Mouse (Mus musculus) hindbrain, postnatal 0 days (tissue): ENCODE results near the gene Ttc8. TPM values are rescaled to one million over a fixed set of nuclear protein-coding genes. Genes with fewer than 3 reads are reported as not detected.
A peak's percentile ranks its signal among the peaks of the same experiment; 100 is the strongest.

Experiments
- ATAC-seq: fragments of 200-750 bp; cut with Nextera tagmentation; 2 replicates; pipeline ENCODE4 v1.8.0; 2017; ENCODE audit warnings: mild to moderate bottlenecking, moderate TSS enrichment, moderate library complexity
- DNase-seq: peaks from one replicate; pipeline ENCODE4 v3.0.0-alpha.2; 2015; ENCODE audit warnings: low spot score
- H3K27ac ChIP-seq: fragments of 300-500 bp; sonication (generic); 2 replicates; pipeline ENCODE4 v1.5.1; 2014; ENCODE audit warnings: mild to moderate bottlenecking
- H3K27me3 ChIP-seq: fragments of 300-500 bp; sonication (generic); 2 replicates; pipeline ENCODE4 v1.6.1; 2014; ENCODE audit warnings: low read length, mixed read lengths; ENCODE audit not compliant: insufficient read depth
- H3K36me3 ChIP-seq: fragments of 300-500 bp; sonication (generic); 2 replicates; pipeline ENCODE4 v1.6.1; 2014; ENCODE audit warnings: low read length, mixed read lengths; ENCODE audit not compliant: insufficient read depth
- H3K4me1 ChIP-seq: fragments of 300-500 bp; sonication (generic); 2 replicates; pipeline ENCODE4 v1.6.1; 2014; ENCODE audit warnings: antibody characterized with exemption, low read length, mixed read lengths; ENCODE audit not compliant: insufficient read depth
- H3K4me2 ChIP-seq: fragments of 300-500 bp; sonication (generic); 2 replicates; pipeline ENCODE4 v1.6.1; 2014; ENCODE audit warnings: low read depth, mild to moderate bottlenecking, low read length, moderate library complexity, mixed read lengths
- H3K4me3 ChIP-seq: fragments of 300-500 bp; sonication (generic); 2 replicates; pipeline ENCODE4 v1.5.1; 2014; ENCODE audit warnings: low read length
- H3K9ac ChIP-seq: fragments of 300-500 bp; sonication (generic); replicated peaks from 2 replicates; pipeline ENCODE4 v1.6.1; 2014; ENCODE audit warnings: mild to moderate bottlenecking, low read length, moderate library complexity, mixed read lengths
- H3K9me3 ChIP-seq: fragments of 300-500 bp; sonication (generic); 2 replicates; pipeline ENCODE4 v1.6.1; 2016; ENCODE audit warnings: low read length, mixed read lengths
- CTCF ChIP-seq: IDR thresholded peaks from 2 replicates; pipeline ENCODE4 v1.5.1; 2016; ENCODE audit warnings: antibody characterized with exemption, control low read depth, low read depth
- WGBS: fragments of 180-500 bp; shearing (Covaris S2); extraction: QIAGEN DNeasy Blood & Tissue Kit; methylation state at CpG from one replicate; pipeline ENCODE4 v1.1.7; 2014; 5-methylcytosine and 5-hydroxymethylcytosine counted together
- polyA plus RNA-seq: library from polyadenylated mRNA; unstranded; fragments of >200 nt; fragmentation: Nextera tagmentation; extraction: Ambion mirVana; gene quantifications from 2 replicates; pipeline ENCODE4 v1.2.1, GENCODE M21; 2015
- total RNA-seq: library from RNA; depleted of rRNA; stranded (reverse); fragments of >200 nt; gene quantifications from 2 replicates; pipeline ENCODE4 v1.2.3, GENCODE M21; 2014

Ttc8 gene
- total and polyA plus RNA-seq, 2 experiments from 2014 or later: 22.0 to 25.6 TPM

- H3K4me2 ChIP-seq: no peak overlapping the region
- 89% methylated on average over 10 of the region's 10 CpGs for WGBS
These were observed 78.5 kb downstream of the Ttc8 start for GRCm38 (mm10) chr12:98998662-98999428.

GRCm38 (mm10) chr12:99000310-99000709, 79.9 kb downstream of the Ttc8 start:
- 78% methylated on average over 2 of the region's 2 CpGs for WGBS
- Histone ChIP-seq H3K27ac (no peak overlapping the region), H3K4me2 (no peak overlapping the region), H3K36me3 (no peaks in the 10 kb centered on the region), H3K4me1 (no peaks in the 10 kb centered on the region), H3K4me3 (no peak overlapping the region), H3K9me3 (no peaks in the 10 kb centered on the region), H3K9ac (no peak overlapping the region), H3K27me3 (no peaks in the 10 kb centered on the region)
- no peak for ATAC-seq
- no peak for DNase-seq
- TF ChIP-seq CTCF: no peak

More at GRCm38 (mm10) chr12:98998662-98999428, 78.5 kb downstream of the Ttc8 start:
- no peaks in the 10 kb centered on the region for H3K36me3 ChIP-seq
- DNase-seq (no peak), ATAC-seq (no peak)
- H3K4me3 ChIP-seq: no peak overlapping the region
- no peaks in the 10 kb centered on the region for H3K4me1 ChIP-seq
- H3K9me3 ChIP-seq: no peaks in the 10 kb centered on the region
- H3K27ac ChIP-seq: no peak overlapping the region
- H3K9ac ChIP-seq: no peak overlapping the region
- no peak for TF ChIP-seq CTCF
- no peaks in the 10 kb centered on the region for H3K27me3 ChIP-seq

- WGBS: 72% methylated on average over 4 of the region's 4 CpGs
These were observed 82.7 kb downstream of the Ttc8 start for GRCm38 (mm10) chr12:99003046-99003445.

GRCm38 (mm10) chr12:99004752-99005151, 84.4 kb downstream of the Ttc8 start:
- TF ChIP-seq CTCF: no peak
- Histone ChIP-seq H3K9ac (no peak overlapping the region), H3K27ac (no peak overlapping the region), H3K4me1 (no peaks in the 10 kb centered on the region), H3K27me3 (no peaks in the 10 kb centered on the region), H3K36me3 (no peaks in the 10 kb centered on the region), H3K9me3 (no peaks in the 10 kb centered on the region), H3K4me2 (no peak overlapping the region), H3K4me3 (no peak overlapping the region)
- no peak for DNase-seq
- 100% methylated on average over 2 of the region's 2 CpGs for WGBS
- no peak for ATAC-seq

More at GRCm38 (mm10) chr12:99003046-99003445, 82.7 kb downstream of the Ttc8 start:
- ATAC-seq (no peak), DNase-seq (no peak)
- H3K4me2 ChIP-seq: no peak overlapping the region
- H3K27ac ChIP-seq: no peak overlapping the region
- H3K4me3 ChIP-seq: no peak overlapping the region
- no peaks in the 10 kb centered on the region for H3K36me3 ChIP-seq
- H3K4me1 ChIP-seq: no peaks in the 10 kb centered on the region
- no peak for TF ChIP-seq CTCF
- H3K9ac ChIP-seq: no peak overlapping the region
- no peaks in the 10 kb centered on the region for H3K27me3 ChIP-seq
- no peaks in the 10 kb centered on the region for H3K9me3 ChIP-seq

- H3K4me2 ChIP-seq: no peak overlapping the region
- H3K36me3 ChIP-seq: no peaks in the 10 kb centered on the region
- H3K9ac ChIP-seq: no peak overlapping the region
- H3K27ac ChIP-seq: no peak overlapping the region
- ATAC-seq (no peak), DNase-seq (no peak)
- no peak for TF ChIP-seq CTCF
- no peak overlapping the region for H3K4me3 ChIP-seq
- 0 out of 2 replicates have a peak, but pooled peaks cover 11% of the 10 kb centered on the region for H3K4me1 ChIP-seq
- 70% methylated on average over 1 of the region's 1 CpGs for WGBS
- no peaks in the 10 kb centered on the region for H3K27me3 ChIP-seq
- no peaks in the 10 kb centered on the region for H3K9me3 ChIP-seq
These were observed 88.4 kb downstream of the Ttc8 start for GRCm38 (mm10) chr12:99008786-99009185.

GRCm38 (mm10) chr12:99009430-99009829, 89.1 kb downstream of the Ttc8 start:
- Histone ChIP-seq H3K9ac (no peak overlapping the region), H3K36me3 (no peaks in the 10 kb centered on the region), H3K27me3 (no peaks in the 10 kb centered on the region), H3K9me3 (no peaks in the 10 kb centered on the region), H3K27ac (no peak overlapping the region), H3K4me1 (0 out of 2 replicates have a peak, but pooled peaks cover 11% of the 10 kb centered on the region), H3K4me2 (no peak overlapping the region), H3K4me3 (no peak overlapping the region)
- TF ChIP-seq CTCF: no peak
- WGBS: 26% methylated on average over 4 of the region's 4 CpGs
- DNase-seq (peak; percentile 30), ATAC-seq (no peak)

GRCm38 (mm10) chr12:99010044-99010443, 89.7 kb downstream of the Ttc8 start:
- Histone ChIP-seq H3K9ac (no peak overlapping the region), H3K4me1 (0 out of 2 replicates have a peak, but pooled peaks cover 11% of the 10 kb centered on the region), H3K4me3 (no peak overlapping the region), H3K27ac (no peak overlapping the region), H3K27me3 (no peaks in the 10 kb centered on the region), H3K36me3 (no peaks in the 10 kb centered on the region), H3K9me3 (no peaks in the 10 kb centered on the region), H3K4me2 (no peak overlapping the region)
- ATAC-seq: no peak
- WGBS: 65% methylated on average over 6 of the region's 6 CpGs
- no peak for TF ChIP-seq CTCF
- DNase-seq: no peak
